Mouse (Mus musculus) layer of hippocampus, postnatal 25 days (tissue): ENCODE data around the gene Qrich1. TPM values are rescaled to one million over a fixed set of nuclear protein-coding genes. Genes with fewer than 3 reads are reported as not detected.

Source experiments
- DNase-seq, 2 experiments: peaks; one replicate each; pipeline ENCODE4 v3.0.0; 2022; ENCODE audit warnings: mixed read lengths in 2 of 2, low spot score in 1 of 2; ENCODE audit errors: extremely low spot score in 1 of 2
- total RNA-seq, 2 experiments: library from RNA; stranded (reverse); gene quantifications; 2 replicates each; pipeline ENCODE4 v1.2.3; 2021

Qrich1 gene
- 100 to 1,000 TPM; 133 to 142 TPM for total RNA-seq

- DNase-seq, result peak; percentile 89 to 92
Observed at GRCm38 (mm10) chr9:108516380-108517251, at the start of gene Qrich1. Gene Qrich1 (plus strand): TSS chr9:108516806.

GRCm38 (mm10) chr9:108469430-108469829 lies 47.2 kb upstream of the Qrich1 start:
- DNase-seq, result no peak

GRCm38 (mm10) chr9:108469845-108470244 lies 46.8 kb upstream of the Qrich1 start:
- DNase-seq, result no peak

DNA sequence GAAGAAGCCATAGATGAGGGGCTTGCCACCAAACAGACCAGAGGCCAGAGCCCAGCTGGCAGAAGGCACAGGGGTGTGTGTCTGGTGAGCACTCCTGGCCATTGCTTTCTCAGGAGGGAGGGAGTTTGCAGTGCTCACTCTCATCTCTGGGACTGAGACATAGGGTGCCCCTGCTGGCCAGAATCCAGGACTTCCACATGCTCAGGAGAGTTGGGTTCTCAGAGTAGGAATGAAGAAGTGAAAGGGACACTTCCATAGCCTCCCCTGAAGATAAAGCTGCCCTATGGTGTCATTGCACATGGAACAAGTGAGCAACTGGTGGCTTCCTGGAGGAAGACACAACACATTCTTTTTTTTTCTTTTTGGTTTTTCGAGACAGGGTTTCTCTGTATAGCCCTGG lies 42.1 kb upstream of the Qrich1 start:
- no peak for DNase-seq

DNA sequence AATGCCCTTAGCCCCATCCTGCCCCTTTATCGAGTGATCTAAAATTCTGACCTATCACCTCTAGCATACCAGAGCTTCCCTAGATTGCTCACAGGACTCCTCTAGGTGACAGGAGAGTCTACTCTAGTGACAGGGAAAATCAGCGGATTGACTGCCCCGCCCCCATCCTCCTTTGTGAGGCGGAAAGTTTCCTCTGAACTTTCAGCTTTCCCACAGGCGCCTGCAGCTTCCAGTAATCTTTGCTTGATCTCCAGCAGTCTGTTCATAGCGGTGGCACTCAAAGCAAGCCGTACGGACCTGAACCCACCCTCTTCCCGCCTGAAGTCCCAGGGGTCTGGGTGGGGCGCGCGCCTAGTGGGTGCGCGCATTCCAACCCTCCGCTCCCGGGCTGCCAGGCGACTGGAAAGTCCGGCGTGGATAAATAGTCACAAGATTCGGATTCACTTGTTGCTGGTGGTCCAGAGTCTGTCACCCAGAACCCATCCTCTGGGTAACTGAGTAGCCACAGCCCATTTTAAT lies 37.9 kb upstream of the Qrich1 start:
- peak in 1 of 2 experiments; percentile 42 for DNase-seq

DNA sequence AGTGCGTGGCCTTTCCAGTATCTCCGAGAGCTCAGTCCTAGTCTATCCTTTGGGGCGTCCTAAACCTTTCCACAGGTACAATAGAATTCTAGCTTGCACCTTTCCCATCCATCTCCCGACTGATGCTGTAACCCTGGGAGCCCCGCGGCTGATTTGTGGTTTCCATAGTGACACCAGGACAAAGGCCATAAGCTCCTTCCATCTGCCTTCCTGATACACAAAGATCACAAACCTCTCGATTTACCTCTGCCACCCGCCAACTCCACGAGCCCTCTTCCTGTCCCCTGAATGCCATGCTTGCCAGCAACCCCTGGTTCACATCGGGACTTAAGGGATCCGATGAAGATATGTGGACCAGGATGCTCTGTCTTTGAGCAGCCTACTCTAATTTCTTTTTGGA lies 37.4 kb upstream of the Qrich1 start:
- no peak for DNase-seq

- DNase-seq, result no peak
Observed at GRCm38 (mm10) chr9:108479721-108480351, 36.8 kb upstream of the Qrich1 start, which contains the start of gene Lamb2. Gene Lamb2 (plus strand): TSS chr9:108479736.

- no peak for DNase-seq
Observed at GRCm38 (mm10) chr9:108480813-108481519, 35.6 kb upstream of the Qrich1 start.

DNA sequence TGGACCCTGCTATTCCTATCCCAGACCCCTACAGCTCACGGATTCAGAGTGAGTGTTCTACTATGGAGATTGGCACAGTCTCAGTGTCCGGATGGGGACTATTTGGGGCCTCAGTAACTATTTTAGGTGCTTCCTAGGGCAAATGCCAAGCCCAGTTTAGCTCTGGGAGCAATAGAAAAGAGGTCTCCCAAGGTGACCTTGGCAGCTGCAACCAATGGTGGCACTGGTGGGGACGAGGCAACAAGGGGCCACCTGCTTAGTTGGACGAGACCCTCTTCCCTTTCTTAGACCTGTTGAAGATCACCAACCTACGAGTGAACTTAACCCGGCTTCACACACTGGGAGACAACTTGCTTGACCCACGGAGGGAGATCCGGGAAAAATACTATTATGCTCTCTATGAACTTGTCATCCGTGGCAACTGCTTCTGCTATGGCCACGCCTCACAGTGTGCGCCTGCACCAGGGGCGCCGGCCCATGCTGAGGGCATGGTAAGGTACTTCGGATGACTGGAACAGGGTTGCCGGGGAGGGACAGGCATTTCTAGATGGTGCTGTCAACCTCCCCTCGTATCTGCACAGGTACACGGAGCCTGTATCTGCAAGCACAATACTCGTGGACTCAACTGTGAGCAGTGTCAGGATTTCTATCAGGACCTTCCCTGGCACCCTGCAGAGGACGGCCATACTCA lies 34.9 kb upstream of the Qrich1 start:
- DNase-seq, result no peak

DNA sequence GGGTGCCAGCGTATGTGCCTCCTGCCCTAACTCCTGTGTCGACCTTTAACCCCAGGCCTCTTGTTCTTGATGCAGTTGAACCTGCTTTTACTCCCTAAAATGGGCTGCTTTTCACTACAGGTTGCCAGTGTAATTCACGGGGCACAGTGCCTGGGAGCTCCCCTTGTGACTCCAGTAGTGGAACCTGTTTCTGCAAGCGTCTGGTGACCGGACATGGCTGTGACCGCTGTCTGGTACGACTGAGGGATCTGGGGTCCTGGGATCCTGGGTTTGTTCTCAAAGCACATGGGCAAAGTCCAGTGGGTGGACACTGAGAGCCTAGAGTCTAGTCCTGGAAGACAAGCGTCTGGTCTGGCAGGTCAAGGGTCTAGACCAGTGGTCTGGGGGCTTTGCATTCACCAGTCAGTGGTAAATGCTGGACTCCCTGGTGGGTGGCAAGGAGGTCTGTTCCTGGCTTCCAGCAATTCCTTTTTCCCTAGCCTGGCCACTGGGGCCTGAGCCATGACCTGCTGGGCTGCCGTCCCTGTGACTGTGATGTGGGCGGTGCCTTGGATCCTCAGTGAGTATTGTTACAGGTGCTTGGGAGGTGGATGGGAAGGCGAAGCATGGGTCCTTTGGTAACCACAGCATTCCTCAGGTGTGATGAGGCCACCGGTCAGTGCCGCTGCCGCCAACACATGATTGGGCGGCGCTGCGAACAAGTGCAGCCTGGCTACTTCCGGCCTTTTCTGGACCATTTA lies 33.4 kb upstream of the Qrich1 start:
- DNase-seq, result no peak

GRCm38 (mm10) chr9:108484021-108484420 lies 32.6 kb upstream of the Qrich1 start:
- DNase-seq, result no peak

GRCm38 (mm10) chr9:108485301-108485875 lies 31.2 kb upstream of the Qrich1 start:
- DNase-seq, result no peak

DNA sequence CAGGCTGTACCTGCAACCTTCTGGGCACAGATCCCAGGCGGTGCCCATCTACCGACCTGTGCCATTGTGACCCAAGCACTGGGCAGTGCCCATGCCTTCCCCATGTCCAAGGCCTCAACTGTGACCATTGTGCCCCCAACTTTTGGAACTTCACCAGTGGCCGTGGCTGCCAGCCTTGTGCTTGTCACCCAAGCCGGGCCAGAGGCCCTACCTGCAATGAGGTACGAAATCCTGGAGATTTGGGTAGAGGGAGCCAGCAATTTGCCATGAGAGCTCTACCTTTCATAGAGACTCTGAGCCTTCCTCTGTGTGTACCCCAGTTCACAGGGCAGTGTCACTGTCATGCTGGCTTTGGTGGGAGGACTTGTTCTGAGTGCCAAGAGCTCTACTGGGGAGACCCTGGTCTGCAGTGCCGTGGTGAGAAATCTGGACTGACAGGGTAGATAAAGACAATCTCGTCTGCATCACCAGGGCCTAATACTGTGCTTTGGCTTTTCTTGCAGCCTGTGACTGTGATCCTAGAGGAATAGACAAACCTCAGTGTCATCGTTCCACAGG lies 29.6 kb upstream of the Qrich1 start:
- DNase-seq, result no peak

GRCm38 (mm10) chr9:108488403-108488802 lies 28.2 kb upstream of the Qrich1 start:
- no peak for DNase-seq

- no peak for DNase-seq
Observed at GRCm38 (mm10) chr9:108489215-108489614, 27.4 kb upstream of the Qrich1 start.

- DNase-seq, result no peak
Observed at GRCm38 (mm10) chr9:108489702-108490558, 26.7 kb upstream of the Qrich1 start.

DNA sequence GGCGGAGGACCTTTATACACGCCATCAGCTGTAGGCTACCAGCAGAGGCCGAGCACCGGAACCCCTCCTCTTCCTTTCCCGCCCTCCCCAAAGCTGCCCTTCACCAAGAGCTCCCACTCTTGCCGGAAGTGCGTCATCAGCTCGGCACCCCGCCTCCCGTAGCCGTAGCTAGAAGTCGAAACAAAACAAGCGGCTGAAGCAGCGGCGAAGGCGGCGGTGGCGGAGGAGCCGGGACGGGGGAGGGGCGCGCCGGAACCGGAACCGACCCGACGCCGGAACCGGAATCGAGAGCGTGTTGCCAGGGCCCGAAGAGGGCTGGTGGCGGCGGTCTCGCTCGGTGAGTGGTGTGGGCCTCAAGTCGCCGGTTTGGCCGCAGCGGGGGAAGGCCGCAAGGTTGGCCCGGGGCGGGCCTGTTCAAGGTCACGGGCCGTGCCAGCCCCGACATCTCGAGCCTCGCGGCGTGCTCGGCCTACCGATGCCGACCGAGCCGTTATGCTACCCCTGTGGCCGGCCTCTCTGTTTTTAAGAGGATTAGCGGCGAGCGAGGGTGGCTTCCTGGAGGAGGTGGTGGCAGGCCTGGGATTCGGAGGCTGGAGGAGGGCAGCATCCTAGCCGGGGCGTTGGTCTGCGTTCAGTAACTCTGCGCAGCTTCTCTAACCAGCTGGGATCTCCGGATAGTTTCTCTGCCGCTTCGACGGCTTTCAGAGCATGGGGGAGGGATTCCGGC lies 25.9 kb upstream of the Qrich1 start, which contains the start of gene Usp19:
TSS of gene Usp19 (plus strand) at position 44 of the 727 bp plus-strand sequence.
- DNase-seq, result peak; percentile 85 to 88
